Mouse (Mus musculus) limb, embryonic 14.5 days (tissue): Measurements from ENCODE around the gene Nek2. TPM values are rescaled to one million over a fixed set of nuclear protein-coding genes. Genes with fewer than 3 reads are reported as not detected.

Source experiments
- ATAC-seq: fragments of 200-750 bp; cut with Nextera tagmentation; 2 replicates; pipeline ENCODE4 v1.8.0; 2017; ENCODE audit warnings: low read depth, moderate number of reproducible peaks, moderate TSS enrichment; ENCODE audit not compliant: low FRiP score
- DNase-seq: peaks from one replicate; pipeline ENCODE4 v3.0.0-alpha.2; 2015; ENCODE audit warnings: low spot score
- H3K27ac ChIP-seq: fragments of 300-500 bp; sonication (generic); replicated peaks from 2 replicates; pipeline ENCODE4 v1.5.1; 2014; ENCODE audit warnings: low read depth, mild to moderate bottlenecking, low read length, moderate library complexity, mixed read lengths
- H3K27me3 ChIP-seq: fragments of 300-500 bp; sonication (generic); 2 replicates; pipeline ENCODE4 v1.6.1; 2014; ENCODE audit warnings: low read length, mixed read lengths; ENCODE audit not compliant: control insufficient read depth, insufficient read depth
- H3K36me3 ChIP-seq: fragments of 300-500 bp; sonication (generic); 2 replicates; pipeline ENCODE4 v1.6.1; 2014; ENCODE audit warnings: mild to moderate bottlenecking, low read length, moderate library complexity, mixed read lengths; ENCODE audit not compliant: control insufficient read depth, insufficient read depth
- H3K4me1 ChIP-seq: fragments of 300-500 bp; sonication (generic); 2 replicates; pipeline ENCODE4 v1.6.1; 2014; ENCODE audit warnings: antibody characterized with exemption, low read length, mixed read lengths; ENCODE audit not compliant: control insufficient read depth, insufficient read depth
- H3K4me2 ChIP-seq: fragments of 300-500 bp; sonication (generic); replicated peaks from 2 replicates; pipeline ENCODE4 v1.6.1; 2014; ENCODE audit warnings: low read depth, mild to moderate bottlenecking, low read length, moderate library complexity; ENCODE audit not compliant: severe bottlenecking
- H3K4me3 ChIP-seq: fragments of 300-500 bp; sonication (generic); replicated peaks from 2 replicates; pipeline ENCODE4 v1.5.1; 2014; ENCODE audit warnings: low read length
- H3K9ac ChIP-seq: fragments of 300-500 bp; sonication (generic); 2 replicates; pipeline ENCODE4 v1.6.1; 2014; ENCODE audit warnings: mild to moderate bottlenecking, low read depth, low read length, moderate library complexity; ENCODE audit not compliant: severe bottlenecking
- H3K9me3 ChIP-seq: fragments of 300-500 bp; sonication (generic); 2 replicates; pipeline ENCODE4 v1.6.1; 2016; ENCODE audit warnings: low read length; ENCODE audit not compliant: control insufficient read depth
- POLR2A ChIP-seq: fragments of 200-500 bp; IDR thresholded peaks from 2 replicates; pipeline ENCODE4 v1.8.0; 2012; ENCODE audit warnings: inconsistent platforms, mild to moderate bottlenecking, moderate library complexity, borderline replicate concordance; ENCODE audit not compliant: insufficient read depth, insufficient read length; ENCODE audit errors: extremely low read depth
- WGBS: fragments of 180-500 bp; shearing (Covaris S2); extraction: QIAGEN DNeasy Blood & Tissue Kit; methylation state at CpG from one replicate; pipeline ENCODE4 v1.1.7; 2014; 5-methylcytosine and 5-hydroxymethylcytosine counted together
- polyA plus RNA-seq, 2 experiments: library from polyadenylated mRNA; depleted of rRNA in 1 of 2; stranded (reverse) in 1 of 2; unstranded in 1 of 2; fragments of >200 nt; fragmentation: Nextera tagmentation in 1 of 2; extraction: Ambion mirVana in 1 of 2; gene quantifications; 2 replicates each; pipeline versions ENCODE4 v1.2.1 to v1.2.3; 2012 to 2014

Gene Nek2
- polyA plus RNA-seq, 2 experiments, result 12.8 to 25.8 TPM

GRCm38 (mm10) chr1:191837691-191838090, 16.4 kb downstream of the Nek2 start:
- no peak overlapping the region for H3K4me3 ChIP-seq
- DNase-seq, result no peak
- no peak for ATAC-seq
- H3K4me2 ChIP-seq, result no peak overlapping the region
- WGBS, result 70% methylated on average over 3 of the region's 3 CpGs
- no peaks in the 10 kb centered on the region for H3K4me1 ChIP-seq
- no peak for TF ChIP-seq POLR2A
- peaks cover 9% of the 10 kb centered on the region for H3K36me3 ChIP-seq
- H3K27me3 ChIP-seq, result no peaks in the 10 kb centered on the region
- H3K9me3 ChIP-seq, result no peaks in the 10 kb centered on the region
- H3K27ac ChIP-seq, result no peak overlapping the region
- no peak overlapping the region for H3K9ac ChIP-seq

GRCm38 (mm10) chr1:191838994-191839741, 17.9 kb downstream of the Nek2 start:
- WGBS, result 49% methylated on average over 17 of the region's 17 CpGs
- ATAC-seq, result no peak
- H3K9ac ChIP-seq, result no peak overlapping the region
- H3K4me2 ChIP-seq, result no peak overlapping the region
- no peak overlapping the region for H3K4me3 ChIP-seq
- H3K27me3 ChIP-seq, result no peaks in the 10 kb centered on the region
- no peak overlapping the region for H3K27ac ChIP-seq
- DNase-seq, result no peak
- no peak for TF ChIP-seq POLR2A
- H3K4me1 ChIP-seq, result no peaks in the 10 kb centered on the region
- no peaks in the 10 kb centered on the region for H3K9me3 ChIP-seq
- peaks cover 2% of the 10 kb centered on the region; the same call in 1 of the 2 replicates for H3K36me3 ChIP-seq

DNA sequence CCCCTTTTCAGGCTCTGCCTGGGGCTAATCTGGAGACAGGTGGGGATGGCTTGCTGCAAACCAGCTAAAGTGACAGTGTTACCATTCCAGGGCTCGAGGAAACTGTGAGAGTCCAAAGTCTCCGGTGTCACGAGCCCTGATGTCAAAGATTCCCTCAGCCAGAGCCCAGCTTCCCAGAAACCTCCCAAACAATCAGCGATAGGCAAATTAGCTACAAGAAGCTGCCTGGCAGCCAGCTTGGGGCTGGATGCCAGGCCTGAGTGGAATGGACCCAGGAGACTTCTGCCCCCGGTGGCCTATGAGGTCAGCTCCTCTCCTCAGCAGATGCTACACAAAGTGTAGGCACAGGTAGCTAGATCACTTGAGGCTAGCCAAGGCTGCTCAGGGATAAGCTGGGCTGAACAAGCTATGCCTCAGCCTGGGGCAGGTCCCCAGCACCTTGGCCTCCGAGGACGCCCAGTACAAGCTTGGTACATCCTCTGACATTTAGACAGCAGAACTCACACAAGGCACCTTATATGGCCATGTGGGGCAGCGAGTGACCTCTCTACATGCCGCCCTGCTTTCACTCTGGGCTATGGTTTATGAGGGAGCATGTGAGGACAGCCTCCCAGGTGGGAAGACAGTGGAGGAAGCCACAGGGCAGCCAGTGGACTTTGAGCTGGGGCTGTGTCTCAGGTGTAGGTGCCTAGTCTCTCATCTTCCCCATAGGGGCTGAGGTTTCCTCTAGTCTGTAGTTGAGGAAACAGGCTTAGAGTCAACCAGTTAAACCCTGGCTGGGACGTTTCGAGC, 19.7 kb downstream of the Nek2 start:
- 77% methylated on average over 11 of the region's 11 CpGs for WGBS
- no peaks in the 10 kb centered on the region for H3K36me3 ChIP-seq
- DNase-seq, result no peak
- H3K27me3 ChIP-seq, result no peaks in the 10 kb centered on the region
- H3K27ac ChIP-seq, result no peak overlapping the region
- ATAC-seq, result no peak
- no peak overlapping the region for H3K9ac ChIP-seq
- H3K4me1 ChIP-seq, result no peaks in the 10 kb centered on the region
- H3K9me3 ChIP-seq, result no peaks in the 10 kb centered on the region
- no peak overlapping the region for H3K4me2 ChIP-seq
- no peak overlapping the region for H3K4me3 ChIP-seq
- no peak for TF ChIP-seq POLR2A

DNA sequence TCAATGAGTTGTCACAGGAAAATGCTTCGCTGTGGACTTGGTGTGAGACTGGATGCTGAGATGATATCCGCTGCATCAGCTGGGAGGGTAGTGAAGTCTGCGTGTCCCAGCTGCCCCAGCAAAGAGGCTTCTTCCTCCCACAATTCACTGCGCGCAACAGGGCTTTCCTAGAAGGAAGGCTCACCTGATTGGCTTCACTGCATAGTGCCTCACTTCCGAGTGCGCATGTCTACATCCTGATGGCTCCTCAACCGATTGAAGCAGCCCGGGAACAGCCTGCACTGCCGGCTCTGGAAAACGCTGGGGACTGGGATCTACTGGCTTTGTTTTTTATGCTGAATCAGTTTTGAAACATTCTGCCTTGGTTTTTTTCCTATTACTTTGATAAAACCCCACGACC, 21.0 kb downstream of the Nek2 start:
- Histone ChIP-seq H3K27ac (no peak overlapping the region), H3K9ac (no peak overlapping the region), H3K9me3 (no peaks in the 10 kb centered on the region), H3K4me1 (no peaks in the 10 kb centered on the region), H3K4me3 (no peak overlapping the region), H3K4me2 (no peak overlapping the region), H3K36me3 (no peaks in the 10 kb centered on the region), H3K27me3 (no peaks in the 10 kb centered on the region)
- no peak for ATAC-seq
- no peak for TF ChIP-seq POLR2A
- DNase-seq, result no peak
- 86% methylated on average over 12 of the region's 12 CpGs for WGBS

- no peaks in the 10 kb centered on the region for H3K36me3 ChIP-seq
These were observed 25.4 kb downstream of the Nek2 start for GRCm38 (mm10) chr1:191846667-191847066.

More at GRCm38 (mm10) chr1:191846667-191847066, 25.4 kb downstream of the Nek2 start:
- H3K4me2 ChIP-seq, result no peak overlapping the region
- no peak for ATAC-seq
- no peak overlapping the region for H3K27ac ChIP-seq
- 69% methylated on average over 5 of the region's 5 CpGs for WGBS
- no peak overlapping the region for H3K9ac ChIP-seq
- no peaks in the 10 kb centered on the region for H3K27me3 ChIP-seq
- H3K9me3 ChIP-seq, result no peaks in the 10 kb centered on the region
- no peak overlapping the region for H3K4me3 ChIP-seq
- TF ChIP-seq POLR2A, result no peak
- no peaks in the 10 kb centered on the region for H3K4me1 ChIP-seq
- no peak for DNase-seq
